Comparison of ENCODE assay signal across 9 mouse cellular contexts in the genomic region with DNA sequence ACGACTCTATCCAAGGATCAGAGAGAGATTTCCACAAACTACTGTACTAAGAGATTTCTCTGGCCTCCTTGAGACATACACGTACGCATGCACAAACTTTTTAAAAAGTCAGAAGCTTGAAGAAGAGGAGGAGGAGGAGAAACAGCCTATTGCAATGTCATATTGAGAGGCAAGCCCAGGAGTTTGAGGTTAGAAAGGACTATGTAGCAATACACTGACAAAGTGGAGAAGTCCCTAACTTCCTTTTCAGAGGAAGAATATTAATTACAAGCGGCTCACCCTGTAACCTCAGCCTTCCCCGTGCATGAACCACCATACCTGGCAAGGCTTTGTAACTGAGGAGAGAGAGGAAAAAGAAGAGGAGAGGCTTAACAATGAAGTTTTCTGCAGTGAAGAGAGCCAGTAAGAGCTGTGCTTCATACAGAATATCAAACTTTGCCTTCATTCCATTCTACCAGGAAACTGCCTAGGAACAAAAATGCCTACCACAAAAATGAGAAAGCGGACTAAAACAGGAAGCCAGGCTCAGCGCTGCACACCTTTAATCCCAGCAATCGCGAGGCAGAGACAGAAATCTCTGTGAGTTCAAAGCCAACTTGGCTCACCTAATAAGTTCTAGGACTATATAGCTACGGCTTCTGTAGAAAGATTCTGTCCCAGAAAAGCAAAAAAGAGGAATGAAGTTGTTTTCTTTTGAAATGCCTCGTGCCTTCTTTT. TPM values are rescaled to one million over a fixed set of nuclear protein-coding genes. Genes with fewer than 3 reads are reported as not detected.
DNase-seq lines count a peak whose midpoint lies in the region; ATAC-seq and TF ChIP-seq lines count a peak whose summit lies in the region.
"Had no signal": no experiment of that assay in that cellular context is flagged by ENCODE, and none has a peak within 500 bp of the region (broad histone marks: within the 10 kb centered on the region; RNA-seq: fewer than 3 reads in every experiment).

No protein-coding gene starts in this region.

- DNase-seq in layer of hippocampus, adult 2 months (ENCODE audit: low spot score in 2 of 2): no peak
- no peak for DNase-seq in layer of hippocampus, adult 8-10 months (ENCODE audit: low spot score in 2 of 2)
- no peak for DNase-seq in limb, embryonic 10.5 days (ENCODE audit: low spot score)
- DNase-seq in frontal cortex, postnatal 25 days (ENCODE audit: low spot score in 2 of 2): no peak
- no peak for DNase-seq in adrenal gland, postnatal 10 days
- no peak for DNase-seq in gastrocnemius, postnatal 10 days

- H3K27me3 ChIP-seq in limb, embryonic 10.5 days (ENCODE audit: low read depth, poor library complexity, severe bottlenecking): no peaks in the 10 kb centered on the region
- no peaks in the 10 kb centered on the region for H3K27me3 ChIP-seq in neural tube, embryonic 13.5 days

- peak overlapping the region; percentile 70 for H3K4me3 ChIP-seq in layer of hippocampus, adult 2 months
- peak overlapping the region; percentile 52 for H3K4me3 ChIP-seq in cortical plate, adult 2 months (ENCODE audit: insufficient read depth, low read length)
- H3K4me3 ChIP-seq in limb, embryonic 10.5 days: peak overlapping the region; percentile 95
- H3K4me3 ChIP-seq in neural tube, embryonic 13.5 days: peak overlapping the region; percentile 90

- no peak for TF ChIP-seq CTCF in layer of hippocampus, adult 2 months (conservative IDR thresholded peaks at IDR 0.05)
- no peak for TF ChIP-seq CTCF in cortical plate, adult 2 months (IDR thresholded peaks at IDR 0.05; ENCODE audit: extremely low read depth, insufficient read depth, low read length)

- peak overlapping the region; percentile 93 for H3K27ac ChIP-seq in layer of hippocampus, adult 2 months
- no peak overlapping the region for H3K27ac ChIP-seq in cortical plate, adult 2 months (ENCODE audit: insufficient read depth, low read length)
- H3K27ac ChIP-seq in limb, embryonic 10.5 days: peak overlapping the region; percentile 94
- peak overlapping the region; percentile 88; the same call in 1 of the 2 replicates for H3K27ac ChIP-seq in neural tube, embryonic 13.5 days (replicated peaks)

- 27% methylated on average over 11 of the region's 11 CpGs for WGBS in limb, embryonic 10.5 days
- 31% methylated on average over 11 of the region's 11 CpGs for WGBS in neural tube, embryonic 13.5 days

- peaks cover 26% of the 10 kb centered on the region for H3K36me3 ChIP-seq in limb, embryonic 10.5 days
- peaks cover 9% of the 10 kb centered on the region; the same call in 1 of the 2 replicates for H3K36me3 ChIP-seq in neural tube, embryonic 13.5 days

- no peaks in the 10 kb centered on the region for H3K9me3 ChIP-seq in limb, embryonic 10.5 days (replicated peaks)
- no peaks in the 10 kb centered on the region for H3K9me3 ChIP-seq in neural tube, embryonic 13.5 days

- ATAC-seq in neural tube, embryonic 13.5 days (ENCODE audit: low read depth): no peak

- TF ChIP-seq POLR2A in cortical plate, adult 2 months (IDR thresholded peaks at IDR 0.05; ENCODE audit: extremely low read depth, insufficient read depth, low read length): no peak

- peak overlapping the region; percentile 88 for H3K9ac ChIP-seq in neural tube, embryonic 13.5 days

- H3K4me1 ChIP-seq in cortical plate, adult 2 months (ENCODE audit: control insufficient read depth, insufficient read depth, low read length): peaks cover 5% of the 10 kb centered on the region; the same call in 1 of the 2 replicates
- H3K4me1 ChIP-seq in limb, embryonic 10.5 days: peaks cover 37% of the 10 kb centered on the region
- H3K4me1 ChIP-seq in neural tube, embryonic 13.5 days (replicated peaks): peaks cover 43% of the 10 kb centered on the region

- peak overlapping the region; percentile 93 for H3K4me2 ChIP-seq in neural tube, embryonic 13.5 days

RNA-seq across cellular contexts. Expression of gene Riox1, which starts 0.5 kb away (rescaled TPM):
- total RNA-seq in layer of hippocampus, adult 2 months (2021): 10 to 100 TPM; 15.0 to 15.7 TPM
- 10 to 100 TPM; 13.9 to 17.7 (median 15.1) TPM for total RNA-seq in layer of hippocampus, adult 8-10 months (2022)
- 11.5 and 11.8 TPM in 2 replicates for polyA plus RNA-seq in cortical plate, adult 2 months (2012; rRNA removed)
- 18.5 and 21.9 TPM in 2 replicates for polyA plus RNA-seq in limb, embryonic 10.5 days (2016; fragmentation: Nextera tagmentation; extraction: Ambion mirVana)
- 11.2 and 12.4 TPM in 2 replicates for polyA plus RNA-seq in neural tube, embryonic 13.5 days (2015; fragmentation: Nextera tagmentation; extraction: Ambion mirVana)
- 10 to 100 TPM; 12.1 to 17.8 TPM for total RNA-seq in adrenal gland, postnatal 10 days (2021)
- 1 to 10 TPM; 3.2 to 4.3 TPM for total RNA-seq in gastrocnemius, postnatal 10 days (2021)

RNA-seq across cellular contexts. Expression of gene Numb, which starts 28.2 kb away (rescaled TPM):
- 10 to 100 TPM; 26.7 to 38.7 TPM for total RNA-seq in layer of hippocampus, adult 2 months (2021)
- total RNA-seq in layer of hippocampus, adult 8-10 months (2022): 10 to 100 TPM; 37.5 to 52.2 (median 41.4) TPM
- 69.6 and 74.6 TPM in 2 replicates for polyA plus RNA-seq in cortical plate, adult 2 months (2012; rRNA removed)
- polyA plus RNA-seq in limb, embryonic 10.5 days (2016; fragmentation: Nextera tagmentation; extraction: Ambion mirVana): 32.7 and 37.4 TPM in 2 replicates
- polyA plus RNA-seq in neural tube, embryonic 13.5 days (2015; fragmentation: Nextera tagmentation; extraction: Ambion mirVana): 21.6 and 25.7 TPM in 2 replicates
- total RNA-seq in adrenal gland, postnatal 10 days (2021): 10 to 100 TPM; 44.4 to 51.7 TPM
- total RNA-seq in gastrocnemius, postnatal 10 days (2021): 10 to 100 TPM; 15.6 to 21.0 TPM

RNA-seq across cellular contexts. Expression of gene Heatr4, which starts 34.7 kb away (rescaled TPM):
- total RNA-seq in layer of hippocampus, adult 2 months (2021): not detected
- under 1 TPM in 2 of 4 experiments, not detected in 2; 0.11 to 0.14 TPM for total RNA-seq in layer of hippocampus, adult 8-10 months (2022)
- 0.02 and 0.04 TPM in 2 replicates for polyA plus RNA-seq in cortical plate, adult 2 months (2012; rRNA removed)
- polyA plus RNA-seq in limb, embryonic 10.5 days (2016; fragmentation: Nextera tagmentation; extraction: Ambion mirVana): not detected in 2 replicates
- not detected in 2 replicates for polyA plus RNA-seq in neural tube, embryonic 13.5 days (2015; fragmentation: Nextera tagmentation; extraction: Ambion mirVana)
- total RNA-seq in adrenal gland, postnatal 10 days (2021): not detected
- not detected for total RNA-seq in gastrocnemius, postnatal 10 days (2021)
- polyA plus RNA-seq: brain, embryonic 14.5 days had no signal

RNA-seq across cellular contexts. Expression of gene Acot2, which starts 37.7 kb away (rescaled TPM):
- total RNA-seq in layer of hippocampus, adult 2 months (2021): 10 to 100 TPM; 16.2 to 18.1 TPM
- total RNA-seq in layer of hippocampus, adult 8-10 months (2022): 10 to 100 TPM; 13.3 to 15.7 (median 14.6) TPM
- 7.3 and 8.0 TPM in 2 replicates for polyA plus RNA-seq in cortical plate, adult 2 months (2012; rRNA removed)
- 14.0 and 15.1 TPM in 2 replicates for polyA plus RNA-seq in limb, embryonic 10.5 days (2016; fragmentation: Nextera tagmentation; extraction: Ambion mirVana)
- polyA plus RNA-seq in neural tube, embryonic 13.5 days (2015; fragmentation: Nextera tagmentation; extraction: Ambion mirVana): 15.0 and 17.8 TPM in 2 replicates
- total RNA-seq in adrenal gland, postnatal 10 days (2021): 10 to 100 TPM; 52.7 to 57.5 TPM
- total RNA-seq in gastrocnemius, postnatal 10 days (2021): 10 to 100 TPM; 14.6 to 16.3 TPM

RNA-seq across cellular contexts. Expression of gene Acot1, which starts 59.4 kb away (rescaled TPM):
- 10 to 100 TPM; 27.0 to 28.3 TPM for total RNA-seq in layer of hippocampus, adult 2 months (2021)
- 10 to 100 TPM; 21.5 to 25.1 (median 24.2) TPM for total RNA-seq in layer of hippocampus, adult 8-10 months (2022)
- 15.5 and 16.4 TPM in 2 replicates for polyA plus RNA-seq in cortical plate, adult 2 months (2012; rRNA removed)
- 20.9 and 27.7 TPM in 2 replicates for polyA plus RNA-seq in limb, embryonic 10.5 days (2016; fragmentation: Nextera tagmentation; extraction: Ambion mirVana)
- 86.3 and 101 TPM in 2 replicates for polyA plus RNA-seq in neural tube, embryonic 13.5 days (2015; fragmentation: Nextera tagmentation; extraction: Ambion mirVana)
- 10 to 100 TPM; 19.9 to 20.0 TPM for total RNA-seq in adrenal gland, postnatal 10 days (2021)
- total RNA-seq in gastrocnemius, postnatal 10 days (2021): 10 to 100 TPM in 1 of 2 experiments, 1 to 10 TPM in 1; 8.2 to 10.4 TPM
